Mouse (Mus musculus) stomach, postnatal 0 days (tissue): ENCODE data around the gene Trpm3. TPM values are rescaled to one million over a fixed set of nuclear protein-coding genes. Genes with fewer than 3 reads are reported as not detected.

Experiments
- ATAC-seq: fragments of 200-750 bp; cut with Nextera tagmentation; 2 replicates; pipeline ENCODE4 v1.8.0; 2017; ENCODE audit not compliant: low FRiP score, low TSS enrichment
- DNase-seq: peaks from one replicate; pipeline ENCODE4 v3.0.0-alpha.2; 2016; ENCODE audit warnings: low spot score
- H3K27ac ChIP-seq: fragments of 300-500 bp; sonication (generic); replicated peaks from 2 replicates; pipeline ENCODE4 v1.5.1; 2014; ENCODE audit warnings: mild to moderate bottlenecking, control low read depth
- H3K27me3 ChIP-seq: fragments of 300-500 bp; sonication (generic); 2 replicates; pipeline ENCODE4 v1.6.1; 2014; ENCODE audit warnings: low read length; ENCODE audit not compliant: control insufficient read depth, insufficient read depth
- H3K36me3 ChIP-seq: fragments of 300-500 bp; sonication (generic); 2 replicates; pipeline ENCODE4 v1.6.1; 2014; ENCODE audit warnings: low read length, mixed read lengths; ENCODE audit not compliant: control insufficient read depth, insufficient read depth
- H3K4me1 ChIP-seq: fragments of 300-500 bp; sonication (generic); replicated peaks from 2 replicates; pipeline ENCODE4 v1.6.1; 2014; ENCODE audit warnings: antibody characterized with exemption; ENCODE audit not compliant: control insufficient read depth, insufficient read depth
- H3K4me2 ChIP-seq: fragments of 300-500 bp; sonication (generic); replicated peaks from 2 replicates; pipeline ENCODE4 v1.6.1; 2014; ENCODE audit warnings: low read depth, mild to moderate bottlenecking, control low read depth, moderate library complexity
- H3K4me3 ChIP-seq: fragments of 300-500 bp; sonication (generic); 2 replicates; pipeline ENCODE4 v1.5.1; 2014; ENCODE audit warnings: low read depth, low read length, control low read depth
- H3K9ac ChIP-seq: fragments of 300-500 bp; sonication (generic); 2 replicates; pipeline ENCODE4 v1.6.1; 2014; ENCODE audit warnings: mild to moderate bottlenecking, low read length, control low read depth, mixed read lengths
- H3K9me3 ChIP-seq: fragments of 300-500 bp; sonication (generic); 2 replicates; pipeline ENCODE4 v1.6.1; 2016; ENCODE audit warnings: low read length; ENCODE audit not compliant: control insufficient read depth
- CTCF ChIP-seq: IDR thresholded peaks from 2 replicates; pipeline ENCODE4 v1.5.1; 2016; ENCODE audit warnings: antibody characterized with exemption, low read depth, mild to moderate bottlenecking, moderate library complexity
- EP300 ChIP-seq: optimal IDR thresholded peaks from 2 replicates; pipeline ENCODE3; 2016; ENCODE audit warnings: antibody characterized with exemption
- WGBS: fragments of 180-500 bp; shearing (Covaris S2); extraction: QIAGEN DNeasy Blood & Tissue Kit; methylation state at CpG from one replicate; pipeline ENCODE4 v1.1.7; 2014; 5-methylcytosine and 5-hydroxymethylcytosine counted together
- polyA plus RNA-seq: library from polyadenylated mRNA; unstranded; fragments of >200 nt; fragmentation: Nextera tagmentation; extraction: Ambion mirVana; gene quantifications from 2 replicates; pipeline ENCODE4 v1.2.1, GENCODE M21; 2015

The Trpm3 gene
- polyA plus RNA-seq, 1 experiment from 2014 or later = 0.33 TPM

GRCm38 (mm10) chr19:22189716-22190115, 50.9 kb downstream of the Trpm3 start:
- no peaks in the 10 kb centered on the region for H3K4me1 ChIP-seq
- no peak overlapping the region for H3K4me2 ChIP-seq
- H3K27ac ChIP-seq = no peak overlapping the region
- H3K9ac ChIP-seq = no peak overlapping the region
- 72% methylated on average over 1 of the region's 1 CpGs for WGBS
- H3K9me3 ChIP-seq = no peaks in the 10 kb centered on the region
- no peak overlapping the region for H3K4me3 ChIP-seq
- DNase-seq (no peak), ATAC-seq (no peak)
- no peaks in the 10 kb centered on the region for H3K27me3 ChIP-seq
- H3K36me3 ChIP-seq = no peaks in the 10 kb centered on the region
- TF ChIP-seq EP300 (no peak), CTCF (no peak)

GRCm38 (mm10) chr19:22222520-22222919, 83.7 kb downstream of the Trpm3 start:
- H3K4me2 ChIP-seq = no peak overlapping the region
- no peak for ATAC-seq
- no peaks in the 10 kb centered on the region for H3K36me3 ChIP-seq
- TF ChIP-seq CTCF = no peak
- no peak for TF ChIP-seq EP300
- no peak overlapping the region for H3K4me3 ChIP-seq
- no peaks in the 10 kb centered on the region for H3K27me3 ChIP-seq
- H3K9me3 ChIP-seq = no peaks in the 10 kb centered on the region
- no peak overlapping the region for H3K27ac ChIP-seq
- no peaks in the 10 kb centered on the region for H3K4me1 ChIP-seq
- H3K9ac ChIP-seq = no peak overlapping the region
- no peak for DNase-seq
- WGBS = 69% methylated on average over 2 of the region's 2 CpGs

GRCm38 (mm10) chr19:22234187-22234586, 95.3 kb downstream of the Trpm3 start:
- Histone ChIP-seq H3K9ac (no peak overlapping the region), H3K4me1 (no peaks in the 10 kb centered on the region), H3K36me3 (no peaks in the 10 kb centered on the region), H3K9me3 (no peaks in the 10 kb centered on the region), H3K4me3 (no peak overlapping the region), H3K4me2 (no peak overlapping the region), H3K27me3 (no peaks in the 10 kb centered on the region), H3K27ac (no peak overlapping the region)
- TF ChIP-seq CTCF = no peak
- no peak for TF ChIP-seq EP300
- no peak for DNase-seq
- ATAC-seq = no peak

GRCm38 (mm10) chr19:22249076-22249475, 110.2 kb downstream of the Trpm3 start:
- H3K9ac ChIP-seq = no peak overlapping the region
- no peaks in the 10 kb centered on the region for H3K4me1 ChIP-seq
- H3K27ac ChIP-seq = no peak overlapping the region
- ATAC-seq = no peak
- no peak for DNase-seq
- no peak overlapping the region for H3K4me2 ChIP-seq
- H3K9me3 ChIP-seq = no peaks in the 10 kb centered on the region
- no peaks in the 10 kb centered on the region for H3K27me3 ChIP-seq
- 81% methylated on average over 6 of the region's 6 CpGs for WGBS
- no peak overlapping the region for H3K4me3 ChIP-seq
- no peaks in the 10 kb centered on the region for H3K36me3 ChIP-seq
- no peak for TF ChIP-seq CTCF
- TF ChIP-seq EP300 = no peak

GRCm38 (mm10) chr19:22272916-22273315, 134.1 kb downstream of the Trpm3 start:
- 28% methylated on average over 5 of the region's 5 CpGs for WGBS
- Histone ChIP-seq H3K27ac (no peak overlapping the region), H3K27me3 (no peaks in the 10 kb centered on the region), H3K4me1 (no peaks in the 10 kb centered on the region), H3K4me3 (no peak overlapping the region), H3K36me3 (no peaks in the 10 kb centered on the region), H3K9me3 (no peaks in the 10 kb centered on the region), H3K9ac (no peak overlapping the region), H3K4me2 (no peak overlapping the region)
- TF ChIP-seq EP300 (no peak), CTCF (no peak)
- DNase-seq (no peak), ATAC-seq (no peak)

GRCm38 (mm10) chr19:22284651-22285050, 145.8 kb downstream of the Trpm3 start:
- WGBS = 79% methylated on average over 3 of the region's 3 CpGs
- Histone ChIP-seq H3K9ac (no peak overlapping the region), H3K9me3 (no peaks in the 10 kb centered on the region), H3K27me3 (no peaks in the 10 kb centered on the region), H3K4me1 (no peaks in the 10 kb centered on the region), H3K36me3 (no peaks in the 10 kb centered on the region), H3K4me3 (no peak overlapping the region), H3K4me2 (no peak overlapping the region), H3K27ac (no peak overlapping the region)
- DNase-seq (no peak), ATAC-seq (no peak)
- TF ChIP-seq CTCF (no peak), EP300 (no peak)
